Mouse (Mus musculus): ENCODE measurements around the gene Zcwpw1. TPM values are rescaled to one million over a fixed set of nuclear protein-coding genes. Genes with fewer than 3 reads are reported as not detected.
"Not testable (repeated sequence)": the region's sequence is repeated elsewhere in the genome, so short reads cannot be mapped to it uniquely, and the experiment has no call there.

Zcwpw1 gene
- polyA plus RNA-seq, 1 experiment: 15.5 TPM

DNA sequence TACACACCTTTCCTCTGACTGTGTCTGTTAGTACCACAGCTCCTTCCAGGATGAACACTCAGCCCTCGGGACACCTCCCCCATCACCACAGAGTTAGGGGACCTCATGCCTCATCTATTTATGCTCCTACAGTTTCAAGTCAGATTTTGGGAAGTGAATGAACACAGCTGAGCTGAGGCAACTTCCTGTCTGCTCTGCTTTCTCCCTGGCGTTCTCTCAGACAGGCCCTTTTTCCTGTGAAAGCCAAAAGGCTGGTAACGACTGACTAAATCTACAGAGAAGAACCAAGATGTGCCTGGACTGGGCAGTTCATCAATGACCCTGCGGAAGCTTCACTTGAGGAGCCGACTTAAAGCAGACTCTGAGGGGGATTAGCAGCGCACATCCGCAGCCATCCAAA, 42.6 kb downstream of the Zcwpw1 start:
- Histone ChIP-seq H3K9me3 (replicated peaks; ENCODE audit: control insufficient read depth, insufficient read depth, low read length, poor library complexity, severe bottlenecking) (no peaks in the 10 kb centered on the region), H3K36me3 (ENCODE audit: control insufficient read depth, insufficient read depth, low read length, poor library complexity, severe bottlenecking) (no peaks in the 10 kb centered on the region), H3K4me1 (ENCODE audit: control insufficient read depth, insufficient read depth, low read length) (peaks cover 3% of the 10 kb centered on the region), H3K27ac (ENCODE audit: insufficient read depth, low read length) (no peak overlapping the region), H3K9ac (ENCODE audit: low read depth, poor library complexity, severe bottlenecking) (no peak overlapping the region), H3K4me3 (ENCODE audit: low read depth, low read length) (no peak overlapping the region), H3K27me3 (ENCODE audit: control insufficient read depth, insufficient read depth, low read length, poor library complexity, severe bottlenecking) (no peaks in the 10 kb centered on the region)
- TF ChIP-seq POLR2A (IDR thresholded peaks at IDR 0.05; ENCODE audit: insufficient read depth, low read length) (no peak), CTCF (IDR thresholded peaks at IDR 0.05; ENCODE audit: low read depth, low read length) (no peak), EP300 (IDR thresholded peaks at IDR 0.05; ENCODE audit: insufficient read depth, low read depth, low read length) (no peak)

- no peaks in the 10 kb centered on the region for H3K9me3 ChIP-seq (replicated peaks; ENCODE audit: control insufficient read depth, insufficient read depth, low read length, poor library complexity, severe bottlenecking)
- no peak for TF ChIP-seq POLR2A (IDR thresholded peaks at IDR 0.05; ENCODE audit: insufficient read depth, low read length)
- no peak for TF ChIP-seq CTCF (IDR thresholded peaks at IDR 0.05; ENCODE audit: low read depth, low read length)
- TF ChIP-seq EP300 (IDR thresholded peaks at IDR 0.05; ENCODE audit: insufficient read depth, low read depth, low read length): no peak
- H3K4me1 ChIP-seq (ENCODE audit: control insufficient read depth, insufficient read depth, low read length): peaks cover 3% of the 10 kb centered on the region
- H3K9ac ChIP-seq (ENCODE audit: low read depth, poor library complexity, severe bottlenecking): no peak overlapping the region
- no peaks in the 10 kb centered on the region for H3K36me3 ChIP-seq (ENCODE audit: control insufficient read depth, insufficient read depth, low read length, poor library complexity, severe bottlenecking)
- no peaks in the 10 kb centered on the region for H3K27me3 ChIP-seq (ENCODE audit: control insufficient read depth, insufficient read depth, low read length, poor library complexity, severe bottlenecking)
- no peak overlapping the region for H3K27ac ChIP-seq (ENCODE audit: insufficient read depth, low read length)
- no peak overlapping the region for H3K4me3 ChIP-seq (ENCODE audit: low read depth, low read length)
Observed at GRCm38 (mm10) chr5:137831106-137831505, 43.5 kb downstream of the Zcwpw1 start.

DNA sequence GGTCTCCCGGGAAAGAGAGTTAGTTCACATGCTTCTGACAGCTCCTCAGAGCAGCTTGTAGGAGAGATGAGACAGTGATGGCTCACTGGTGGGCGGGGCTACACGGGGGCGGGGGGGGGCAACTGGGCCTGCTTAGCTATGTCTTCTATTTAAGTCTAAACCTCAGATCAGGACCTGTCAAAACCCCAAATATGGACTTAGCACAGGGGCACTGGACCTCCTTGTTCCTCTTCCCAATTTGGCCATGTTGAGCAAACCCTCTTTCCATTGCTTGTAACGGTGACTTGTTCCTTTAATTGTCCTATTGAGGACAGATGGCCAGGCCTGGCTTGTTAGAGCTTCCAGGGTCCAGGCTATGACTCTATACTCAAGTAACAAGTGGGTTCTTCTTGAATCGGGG, 43.9 kb downstream of the Zcwpw1 start:
- Histone ChIP-seq H3K27me3 (ENCODE audit: control insufficient read depth, insufficient read depth, low read length, poor library complexity, severe bottlenecking) (no peaks in the 10 kb centered on the region), H3K4me1 (ENCODE audit: control insufficient read depth, insufficient read depth, low read length) (peaks cover under 1% of the 10 kb centered on the region), H3K9me3 (replicated peaks; ENCODE audit: control insufficient read depth, insufficient read depth, low read length, poor library complexity, severe bottlenecking) (no peaks in the 10 kb centered on the region), H3K9ac (ENCODE audit: low read depth, poor library complexity, severe bottlenecking) (no peak overlapping the region), H3K27ac (ENCODE audit: insufficient read depth, low read length) (no peak overlapping the region), H3K4me3 (ENCODE audit: low read depth, low read length) (no peak overlapping the region), H3K36me3 (ENCODE audit: control insufficient read depth, insufficient read depth, low read length, poor library complexity, severe bottlenecking) (no peaks in the 10 kb centered on the region)
- TF ChIP-seq POLR2A (IDR thresholded peaks at IDR 0.05; ENCODE audit: insufficient read depth, low read length): no peak

DNA sequence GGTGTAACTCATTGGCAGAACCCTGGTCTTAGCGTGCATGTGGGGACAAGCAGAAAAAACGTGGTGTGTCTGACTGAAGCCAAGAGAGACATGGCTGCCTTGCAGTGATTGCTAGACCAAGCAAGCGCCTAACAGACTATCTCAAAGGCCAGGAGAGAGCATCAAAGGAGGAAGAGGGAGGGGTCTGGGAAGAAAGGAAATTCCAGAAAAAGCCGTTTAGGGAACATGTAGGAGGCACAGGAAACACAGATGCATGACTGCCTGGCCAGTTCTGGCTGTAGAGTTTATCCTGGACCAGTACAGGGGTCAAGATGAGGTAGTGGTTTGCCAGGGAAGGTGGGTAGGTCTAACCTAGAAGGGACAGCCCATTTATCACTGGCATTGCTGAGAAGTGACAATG, 45.9 kb downstream of the Zcwpw1 start:
- TF ChIP-seq EP300 (IDR thresholded peaks at IDR 0.05; ENCODE audit: insufficient read depth, low read depth, low read length) (no peak), POLR2A (IDR thresholded peaks at IDR 0.05; ENCODE audit: insufficient read depth, low read length) (no peak), CTCF (IDR thresholded peaks at IDR 0.05; ENCODE audit: low read depth, low read length) (no peak)
- no peaks in the 10 kb centered on the region for H3K36me3 ChIP-seq (ENCODE audit: control insufficient read depth, insufficient read depth, low read length, poor library complexity, severe bottlenecking)
- no peak overlapping the region for H3K4me3 ChIP-seq (ENCODE audit: low read depth, low read length)
- H3K9ac ChIP-seq (ENCODE audit: low read depth, poor library complexity, severe bottlenecking): no peak overlapping the region
- no peaks in the 10 kb centered on the region for H3K27me3 ChIP-seq (ENCODE audit: control insufficient read depth, insufficient read depth, low read length, poor library complexity, severe bottlenecking)
- H3K4me1 ChIP-seq (ENCODE audit: control insufficient read depth, insufficient read depth, low read length): no peaks in the 10 kb centered on the region
- no peaks in the 10 kb centered on the region for H3K9me3 ChIP-seq (replicated peaks; ENCODE audit: control insufficient read depth, insufficient read depth, low read length, poor library complexity, severe bottlenecking)
- no peak overlapping the region for H3K27ac ChIP-seq (ENCODE audit: insufficient read depth, low read length)

DNA sequence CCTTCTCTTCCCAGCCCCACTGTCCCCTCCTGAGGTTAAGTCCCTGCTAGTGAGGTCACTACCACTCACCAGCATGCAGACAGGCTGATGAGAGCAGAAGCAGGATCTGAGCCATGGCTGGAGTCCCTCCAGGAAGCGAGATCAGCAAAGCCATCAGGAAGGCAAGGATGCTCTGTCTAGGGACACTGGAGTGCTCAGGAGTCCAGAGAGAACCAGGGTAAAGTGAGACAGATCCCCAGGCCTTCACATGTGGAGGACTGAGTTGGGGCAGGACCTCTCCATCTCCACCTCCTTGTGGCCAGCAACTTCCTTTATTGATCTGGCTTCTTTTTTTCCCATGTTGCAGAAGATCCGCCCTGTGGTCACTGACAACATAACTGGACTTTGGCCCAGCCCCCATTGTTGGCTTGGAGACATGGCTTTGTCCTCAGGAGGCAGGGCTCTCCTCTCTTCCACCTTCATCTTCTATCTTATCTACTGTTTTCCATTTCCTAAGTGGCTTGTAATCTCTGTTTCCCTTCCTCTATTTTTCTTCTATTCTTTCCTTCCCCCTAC, 48.4 kb downstream of the Zcwpw1 start, which contains the start of gene Pilra:
Gene Pilra, minus strand, starts transcription at position 316 of the 555 bp plus-strand sequence.
- H3K27me3 ChIP-seq (ENCODE audit: control insufficient read depth, insufficient read depth, low read length, poor library complexity, severe bottlenecking); H3K36me3 ChIP-seq (ENCODE audit: control insufficient read depth, insufficient read depth, low read length, poor library complexity, severe bottlenecking); H3K4me3 ChIP-seq (ENCODE audit: low read depth, low read length); H3K9ac ChIP-seq (ENCODE audit: low read depth, poor library complexity, severe bottlenecking); H3K4me1 ChIP-seq (ENCODE audit: control insufficient read depth, insufficient read depth, low read length); H3K27ac ChIP-seq (ENCODE audit: insufficient read depth, low read length); H3K9me3 ChIP-seq (replicated peaks; ENCODE audit: control insufficient read depth, insufficient read depth, low read length, poor library complexity, severe bottlenecking): not testable (repeated sequence)

DNA sequence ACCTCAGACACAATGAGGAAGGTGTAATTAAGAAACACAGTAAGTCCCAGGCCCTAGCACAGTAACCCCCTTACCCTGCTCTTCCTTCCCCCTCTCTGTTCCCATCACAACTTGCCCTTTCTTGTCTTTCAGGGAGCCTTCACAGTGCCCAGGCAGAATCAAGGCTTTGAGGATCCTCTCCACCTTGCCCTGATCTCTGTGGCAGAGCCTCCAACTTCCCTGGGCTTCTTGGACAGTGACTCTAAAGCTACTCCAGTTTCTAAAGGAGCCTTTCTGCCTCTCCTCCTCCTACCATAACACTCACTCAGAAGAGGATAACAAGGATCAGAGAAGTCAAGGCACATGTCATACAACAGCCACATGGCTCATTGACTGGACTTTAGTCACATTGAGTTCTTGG, 49.0 kb downstream of the Zcwpw1 start:
- Histone ChIP-seq H3K36me3 (ENCODE audit: control insufficient read depth, insufficient read depth, low read length, poor library complexity, severe bottlenecking) (no peaks in the 10 kb centered on the region), H3K27me3 (ENCODE audit: control insufficient read depth, insufficient read depth, low read length, poor library complexity, severe bottlenecking) (no peaks in the 10 kb centered on the region), H3K9me3 (replicated peaks; ENCODE audit: control insufficient read depth, insufficient read depth, low read length, poor library complexity, severe bottlenecking) (no peaks in the 10 kb centered on the region), H3K27ac (ENCODE audit: insufficient read depth, low read length) (no peak overlapping the region), H3K9ac (ENCODE audit: low read depth, poor library complexity, severe bottlenecking) (no peak overlapping the region), H3K4me3 (ENCODE audit: low read depth, low read length) (no peak overlapping the region), H3K4me1 (ENCODE audit: control insufficient read depth, insufficient read depth, low read length) (no peaks in the 10 kb centered on the region)
- no peak for TF ChIP-seq POLR2A (IDR thresholded peaks at IDR 0.05; ENCODE audit: insufficient read depth, low read length)
- no peak for TF ChIP-seq CTCF (IDR thresholded peaks at IDR 0.05; ENCODE audit: low read depth, low read length)
- no peak for TF ChIP-seq EP300 (IDR thresholded peaks at IDR 0.05; ENCODE audit: insufficient read depth, low read depth, low read length)

DNA sequence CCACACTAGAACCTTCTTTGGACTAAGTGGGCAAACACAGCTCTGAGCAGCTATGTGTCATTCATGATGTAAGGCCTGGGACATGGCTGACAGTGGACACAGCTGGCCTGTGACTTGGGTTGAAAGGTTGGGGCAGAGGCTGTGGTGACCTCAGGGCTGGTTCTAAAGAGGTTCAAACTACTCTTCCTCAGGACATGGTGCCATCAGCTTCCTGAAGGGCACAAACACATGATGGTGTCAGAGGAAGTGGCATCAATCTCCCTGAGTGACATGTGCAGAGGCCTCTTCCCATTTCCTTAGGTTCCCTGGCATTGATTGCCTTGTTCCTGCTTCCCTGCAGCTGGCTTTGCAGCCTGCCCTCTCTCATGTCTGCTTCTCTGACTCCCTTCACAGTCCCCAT, 49.5 kb downstream of the Zcwpw1 start:
- H3K4me1 ChIP-seq (ENCODE audit: control insufficient read depth, insufficient read depth, low read length); H3K27me3 ChIP-seq (ENCODE audit: control insufficient read depth, insufficient read depth, low read length, poor library complexity, severe bottlenecking); H3K27ac ChIP-seq (ENCODE audit: insufficient read depth, low read length); H3K9ac ChIP-seq (ENCODE audit: low read depth, poor library complexity, severe bottlenecking); H3K9me3 ChIP-seq (replicated peaks; ENCODE audit: control insufficient read depth, insufficient read depth, low read length, poor library complexity, severe bottlenecking); H3K4me3 ChIP-seq (ENCODE audit: low read depth, low read length); H3K36me3 ChIP-seq (ENCODE audit: control insufficient read depth, insufficient read depth, low read length, poor library complexity, severe bottlenecking): not testable (repeated sequence)

DNA sequence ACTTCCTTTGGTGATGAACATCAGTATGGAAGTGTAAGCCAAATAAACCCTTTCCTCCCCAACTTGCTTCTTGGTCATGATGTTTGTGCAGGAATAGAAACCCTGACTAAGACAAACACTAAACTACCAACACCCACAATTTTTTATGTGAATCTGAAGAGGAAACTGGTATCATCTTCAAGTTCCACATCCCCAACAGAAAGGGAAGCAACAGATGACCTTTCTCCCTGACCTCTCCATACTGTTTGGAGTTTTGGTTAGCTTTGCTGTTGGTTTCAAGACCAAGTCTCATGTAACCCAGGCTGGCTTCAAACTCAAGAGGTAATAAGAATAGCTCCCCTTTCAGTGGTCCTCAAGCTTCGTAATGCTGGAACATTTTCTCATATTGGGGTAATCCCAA, 62.7 kb downstream of the Zcwpw1 start:
- H3K27ac ChIP-seq (ENCODE audit: insufficient read depth, low read length); H3K9me3 ChIP-seq (replicated peaks; ENCODE audit: control insufficient read depth, insufficient read depth, low read length, poor library complexity, severe bottlenecking); H3K9ac ChIP-seq (ENCODE audit: low read depth, poor library complexity, severe bottlenecking); H3K27me3 ChIP-seq (ENCODE audit: control insufficient read depth, insufficient read depth, low read length, poor library complexity, severe bottlenecking); H3K4me1 ChIP-seq (ENCODE audit: control insufficient read depth, insufficient read depth, low read length); H3K4me3 ChIP-seq (ENCODE audit: low read depth, low read length); H3K36me3 ChIP-seq (ENCODE audit: control insufficient read depth, insufficient read depth, low read length, poor library complexity, severe bottlenecking): not testable (repeated sequence)

DNA sequence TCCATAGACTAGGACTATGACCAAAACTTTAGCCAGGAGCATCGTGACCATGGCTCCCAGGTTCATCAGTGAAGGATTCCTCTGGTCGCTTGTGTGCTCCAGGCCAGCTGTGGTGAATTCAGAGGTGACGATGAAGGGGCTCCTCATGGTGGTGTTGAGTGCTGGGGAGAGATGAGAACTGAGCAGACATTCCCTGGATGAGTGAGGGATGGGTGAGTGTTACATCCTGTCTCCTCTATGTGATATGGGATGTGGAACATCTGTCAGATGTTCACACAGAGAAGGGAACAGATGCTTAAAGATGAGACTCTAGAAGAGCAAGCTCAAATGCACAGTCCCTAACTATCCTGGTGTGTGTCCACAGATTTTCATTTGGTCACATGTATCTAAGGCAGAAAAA, 67.3 kb downstream of the Zcwpw1 start:
- H3K4me3 ChIP-seq (ENCODE audit: low read depth, low read length); H3K4me1 ChIP-seq (ENCODE audit: control insufficient read depth, insufficient read depth, low read length); H3K36me3 ChIP-seq (ENCODE audit: control insufficient read depth, insufficient read depth, low read length, poor library complexity, severe bottlenecking); H3K27ac ChIP-seq (ENCODE audit: insufficient read depth, low read length); H3K9me3 ChIP-seq (replicated peaks; ENCODE audit: control insufficient read depth, insufficient read depth, low read length, poor library complexity, severe bottlenecking); H3K27me3 ChIP-seq (ENCODE audit: control insufficient read depth, insufficient read depth, low read length, poor library complexity, severe bottlenecking); H3K9ac ChIP-seq (ENCODE audit: low read depth, poor library complexity, severe bottlenecking): not testable (repeated sequence)
